In the genomic region with DNA sequence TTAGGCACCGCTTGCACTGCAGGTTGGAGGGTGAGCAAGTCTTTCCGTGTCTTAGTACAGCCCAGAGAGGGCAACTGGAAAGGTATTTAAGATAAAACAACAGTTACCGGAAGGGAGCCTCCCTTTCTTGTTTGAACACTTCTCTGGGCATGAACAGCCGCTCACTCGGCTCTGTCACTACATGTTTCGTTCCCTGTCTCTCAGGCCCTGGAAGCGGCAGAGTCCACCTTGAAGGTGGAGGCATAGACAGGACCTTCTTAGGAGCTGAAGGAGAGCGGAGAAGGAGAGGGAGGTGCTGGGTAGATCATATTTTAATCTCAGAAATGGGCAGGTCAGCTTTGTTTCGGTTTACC, we compare ENCODE assay signal across 8 mouse cellular contexts. TPM values are rescaled to one million over a fixed set of nuclear protein-coding genes. Genes with fewer than 3 reads are reported as not detected.
DNase-seq lines count a peak whose midpoint lies in the region; ATAC-seq and TF ChIP-seq lines count a peak whose summit lies in the region.

No protein-coding gene starts in this region.

- TF ChIP-seq CTCF in layer of hippocampus, adult 2 months (conservative IDR thresholded peaks at IDR 0.05): no peak
- TF ChIP-seq CTCF in bone marrow macrophage, adult 2 months (IDR thresholded peaks at IDR 0.05; ENCODE audit: low read depth, low read length): no peak

- H3K27ac ChIP-seq in layer of hippocampus, adult 2 months: peak overlapping the region; percentile 98; the same call in 1 of the 2 replicates
- peak overlapping the region; percentile 98 for H3K27ac ChIP-seq in bone marrow macrophage, adult 2 months (ENCODE audit: insufficient read depth, low read depth, low read length)
- no peak overlapping the region for H3K27ac ChIP-seq in hindbrain, embryonic 11.5 days (ENCODE audit: low read depth, low read length)
- 0 out of 2 replicates have a peak overlapping the region, but pooled peaks have one; percentile 10 for H3K27ac ChIP-seq in midbrain, embryonic 12.5 days (replicated peaks)

- ATAC-seq in hindbrain, embryonic 11.5 days (ENCODE audit: low FRiP score): no peak
- no peak for ATAC-seq in midbrain, embryonic 12.5 days (ENCODE audit: low FRiP score, low read depth)

- peaks cover 21% of the 10 kb centered on the region for H3K4me1 ChIP-seq in bone marrow macrophage, adult 2 months (ENCODE audit: control insufficient read depth, insufficient read depth, low read length)
- peaks cover 3% of the 10 kb centered on the region; the same call in 1 of the 2 replicates for H3K4me1 ChIP-seq in hindbrain, embryonic 11.5 days (replicated peaks; ENCODE audit: control insufficient read depth, insufficient read depth, low read length)
- peaks cover 31% of the 10 kb centered on the region for H3K4me1 ChIP-seq in midbrain, embryonic 12.5 days

- TF ChIP-seq POLR2A in bone marrow macrophage, adult 2 months (IDR thresholded peaks at IDR 0.05; ENCODE audit: borderline replicate concordance, low read depth, low read length): no peak

- H3K4me3 ChIP-seq in layer of hippocampus, adult 2 months: no peak overlapping the region
- H3K4me3 ChIP-seq in bone marrow macrophage, adult 2 months (ENCODE audit: insufficient read depth, low read length): peak overlapping the region; percentile 20
- H3K4me3 ChIP-seq in hindbrain, embryonic 11.5 days (ENCODE audit: low read depth, low read length): no peak overlapping the region
- H3K4me3 ChIP-seq in midbrain, embryonic 12.5 days: no peak overlapping the region

- H3K9ac ChIP-seq in hindbrain, embryonic 11.5 days (ENCODE audit: low read depth, low read length): peak overlapping the region; percentile 25; the same call in 1 of the 2 replicates
- H3K9ac ChIP-seq in midbrain, embryonic 12.5 days (replicated peaks): 0 out of 2 replicates have a peak overlapping the region, but pooled peaks have one; percentile 52

- no peak overlapping the region for H3K4me2 ChIP-seq in hindbrain, embryonic 11.5 days (replicated peaks; ENCODE audit: low read depth, low read length)
- H3K4me2 ChIP-seq in midbrain, embryonic 12.5 days (replicated peaks): peak overlapping the region; percentile 67

- 87% methylated on average over 9 of the region's 9 CpGs for WGBS in hindbrain, embryonic 11.5 days
- WGBS in midbrain, embryonic 12.5 days: 80% methylated on average over 9 of the region's 9 CpGs

- no peaks in the 10 kb centered on the region for H3K9me3 ChIP-seq in hindbrain, embryonic 11.5 days (ENCODE audit: control insufficient read depth, low read length)
- H3K9me3 ChIP-seq in midbrain, embryonic 12.5 days: no peaks in the 10 kb centered on the region

- no peaks in the 10 kb centered on the region for H3K27me3 ChIP-seq in hindbrain, embryonic 11.5 days (ENCODE audit: control insufficient read depth, insufficient read depth, low read length)
- H3K27me3 ChIP-seq in midbrain, embryonic 12.5 days: peaks cover 7% of the 10 kb centered on the region

- DNase-seq in layer of hippocampus, adult 2 months (ENCODE audit: low spot score in 2 of 2): no peak
- no peak for DNase-seq in layer of hippocampus, postnatal 36 days
- no peak for DNase-seq in hindbrain, embryonic 11.5 days (ENCODE audit: low spot score)
- DNase-seq in frontal cortex, adult 2 months (ENCODE audit: extremely low spot score in 1 of 2, low spot score in 1 of 2): no peak
- DNase-seq in spleen, postnatal 10 days (ENCODE audit: low spot score in 2 of 2): no peak
- DNase-seq in ovary, postnatal 10 days (ENCODE audit: low spot score): no peak

- no peaks in the 10 kb centered on the region for H3K36me3 ChIP-seq in hindbrain, embryonic 11.5 days (ENCODE audit: control insufficient read depth, insufficient read depth, low read length)
- H3K36me3 ChIP-seq in midbrain, embryonic 12.5 days: peaks cover 4% of the 10 kb centered on the region; the same call in 1 of the 2 replicates

RNA-seq across cellular contexts. Expression of a gene that starts 3.6 kb away (rescaled TPM):
- total RNA-seq in layer of hippocampus, adult 2 months (2021): 10 to 100 TPM; 47.7 to 51.3 TPM
- total RNA-seq in layer of hippocampus, postnatal 36 days (2021): 10 to 100 TPM; 48.5 to 58.8 TPM
- 26.2 and 33.0 TPM in 2 replicates for polyA plus RNA-seq in bone marrow macrophage, adult 2 months (2012; ENCODE audit: insufficient read depth, insufficient read length, missing spikeins)
- 24.1 and 29.6 TPM in 2 replicates for polyA plus RNA-seq in hindbrain, embryonic 11.5 days (2014; fragmentation: Nextera tagmentation; extraction: Ambion mirVana)
- polyA plus RNA-seq in midbrain, embryonic 12.5 days (2016; fragmentation: Nextera tagmentation; extraction: Ambion mirVana): 26.6 and 28.4 TPM in 2 replicates
- 30.7 and 31.9 TPM in 2 replicates for polyA plus RNA-seq in frontal cortex, adult 2 months (2012; rRNA removed)
